Mouse (Mus musculus) spleen, postnatal 0 days (tissue): ENCODE results near the gene Olfr1000. TPM values are rescaled to one million over a fixed set of nuclear protein-coding genes. Genes with fewer than 3 reads are reported as not detected.

Experiments
- polyA plus RNA-seq: library from polyadenylated mRNA; unstranded; fragments of >200 nt; fragmentation: Nextera tagmentation; extraction: Ambion mirVana; gene quantifications from 2 replicates; pipeline ENCODE4 v1.2.1, GENCODE M21; 2015

The Olfr1000 gene
- polyA plus RNA-seq = not detected in 2 replicates

GRCm38 (mm10) chr2:85611803-85612202, at the start of gene Olfr1000:
Gene Olfr1000, minus strand, starts transcription at chr2:85611903.

DNA sequence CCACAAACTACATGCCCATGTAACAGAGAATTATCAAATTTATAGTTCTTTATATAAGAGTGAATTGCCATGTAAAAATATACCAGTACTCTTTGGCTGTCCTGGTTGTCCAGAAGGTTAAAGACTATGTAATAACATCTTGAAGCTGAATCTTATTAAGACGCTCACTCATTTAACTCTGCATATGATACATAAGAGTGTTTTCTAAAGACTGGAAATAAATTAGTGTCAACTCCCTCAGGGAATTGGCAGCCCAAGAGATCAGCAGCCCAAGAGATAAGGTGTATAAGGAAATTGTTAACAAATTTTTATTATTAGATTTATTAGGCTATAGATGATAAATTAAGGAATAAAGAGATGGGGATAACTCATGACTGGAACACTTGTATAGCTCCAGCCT, 38.9 kb upstream of the Olfr1000 start, which contains the start of gene Olfr1002:
Olfr1002 (minus strand) TSS at position 101 of the 400 bp plus-strand sequence.

GRCm38 (mm10) chr2:85588648-85589047, 23.1 kb downstream of the Olfr1000 start, which contains the start of gene Olfr998:
Gene Olfr998, plus strand, starts transcription at chr2:85588948.

GRCm38 (mm10) chr2:85578915-85579314, 32.8 kb downstream of the Olfr1000 start, which contains the start of gene Olfr996:
Gene Olfr996, plus strand, starts transcription at chr2:85579215.

Other genes starting within 250 kb of the Olfr1000 start
- gene Olfr988, start 248.7 kb downstream of the Olfr1000 start, polyA plus RNA-seq = not detected in 2 replicates
- gene Olfr992, start 202.4 kb downstream of the Olfr1000 start, polyA plus RNA-seq = not detected in 2 replicates
- gene Olfr993, start 197.0 kb downstream of the Olfr1000 start, polyA plus RNA-seq = not detected in 2 replicates
- gene Olfr994, start 175.5 kb downstream of the Olfr1000 start, polyA plus RNA-seq = not detected in 2 replicates
- gene Olfr995, start 168.3 kb downstream of the Olfr1000 start, polyA plus RNA-seq = not detected in 2 replicates
- 0.05 TPM in 1 of 2 replicates, not detected in the other for gene 4833423E24Rik, start 92.9 kb downstream of the Olfr1000 start, polyA plus RNA-seq
- not detected in 2 replicates for gene Olfr996, start 32.7 kb downstream of the Olfr1000 start, polyA plus RNA-seq
- not detected in 2 replicates for gene Olfr998, start 23.0 kb downstream of the Olfr1000 start, polyA plus RNA-seq
- not detected in 2 replicates for gene Olfr1002, start 38.8 kb upstream of the Olfr1000 start, polyA plus RNA-seq
- not detected in 2 replicates for gene Olfr154, start 52.6 kb upstream of the Olfr1000 start, polyA plus RNA-seq
- not detected in 2 replicates for gene Olfr1006, start 66.9 kb upstream of the Olfr1000 start, polyA plus RNA-seq
- not detected in 2 replicates for gene Olfr1008, start 77.5 kb upstream of the Olfr1000 start, polyA plus RNA-seq
- gene Olfr1009, start 103.5 kb upstream of the Olfr1000 start, polyA plus RNA-seq = not detected in 2 replicates
- gene Olfr1012, start 150.9 kb upstream of the Olfr1000 start, polyA plus RNA-seq = not detected in 2 replicates
- gene Olfr1013, start 155.2 kb upstream of the Olfr1000 start, polyA plus RNA-seq = not detected in 2 replicates
- gene Olfr1014, start 160.8 kb upstream of the Olfr1000 start, polyA plus RNA-seq = not detected in 2 replicates
- gene Olfr1015, start 170.1 kb upstream of the Olfr1000 start, polyA plus RNA-seq = not detected in 2 replicates
- not detected in 2 replicates for gene Olfr1016, start 190.6 kb upstream of the Olfr1000 start, polyA plus RNA-seq
- gene Olfr1018, start 206.6 kb upstream of the Olfr1000 start, polyA plus RNA-seq = not detected in 2 replicates
- gene Olfr1019, start 233.6 kb upstream of the Olfr1000 start, polyA plus RNA-seq = not detected in 2 replicates
- not detected in 2 replicates for gene Olfr1020, start 235.1 kb upstream of the Olfr1000 start, polyA plus RNA-seq